Mouse (Mus musculus): ENCODE results near the gene Hoxa5.
A peak's percentile ranks its signal among the peaks of the same experiment; 100 is the strongest.

Gene Hoxa5

DNA sequence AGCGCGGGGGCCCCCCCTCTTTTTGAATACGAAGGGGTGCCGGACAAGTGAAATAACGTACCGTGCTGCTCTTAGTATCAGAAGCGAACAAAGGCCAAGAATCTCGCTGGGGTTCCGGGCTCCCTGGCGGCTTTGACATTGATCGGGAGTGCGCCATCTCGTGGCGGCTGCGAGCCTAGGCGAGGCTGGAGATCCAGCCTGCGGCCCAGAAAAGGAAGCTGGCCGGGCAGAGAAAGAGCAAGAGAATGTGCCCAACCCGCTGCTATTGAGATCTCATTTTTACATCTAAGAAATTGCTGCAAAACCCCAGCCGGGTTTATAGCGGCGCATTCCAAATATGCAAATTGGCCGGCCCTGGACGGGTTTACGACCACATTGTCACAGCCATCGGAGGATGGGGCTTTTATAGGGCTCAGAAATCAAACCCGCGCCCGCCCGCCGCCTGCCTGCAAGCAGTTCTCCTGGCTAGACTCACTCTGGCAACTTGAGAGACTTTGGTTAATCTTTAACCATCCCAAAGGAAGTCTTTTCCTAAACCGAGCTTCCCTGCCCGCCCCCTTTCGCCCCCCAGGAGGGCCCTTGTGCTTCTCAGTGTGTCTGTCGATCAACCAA, 36.1 kb upstream of the Hoxa5 start, which contains the start of gene Hoxa10:
Gene Hoxa10, minus strand, starts transcription at position 466 of the 612 bp plus-strand sequence.
- peak; percentile 35 for DNase-seq (ENCODE audit: low read depth, low spot score)

DNA sequence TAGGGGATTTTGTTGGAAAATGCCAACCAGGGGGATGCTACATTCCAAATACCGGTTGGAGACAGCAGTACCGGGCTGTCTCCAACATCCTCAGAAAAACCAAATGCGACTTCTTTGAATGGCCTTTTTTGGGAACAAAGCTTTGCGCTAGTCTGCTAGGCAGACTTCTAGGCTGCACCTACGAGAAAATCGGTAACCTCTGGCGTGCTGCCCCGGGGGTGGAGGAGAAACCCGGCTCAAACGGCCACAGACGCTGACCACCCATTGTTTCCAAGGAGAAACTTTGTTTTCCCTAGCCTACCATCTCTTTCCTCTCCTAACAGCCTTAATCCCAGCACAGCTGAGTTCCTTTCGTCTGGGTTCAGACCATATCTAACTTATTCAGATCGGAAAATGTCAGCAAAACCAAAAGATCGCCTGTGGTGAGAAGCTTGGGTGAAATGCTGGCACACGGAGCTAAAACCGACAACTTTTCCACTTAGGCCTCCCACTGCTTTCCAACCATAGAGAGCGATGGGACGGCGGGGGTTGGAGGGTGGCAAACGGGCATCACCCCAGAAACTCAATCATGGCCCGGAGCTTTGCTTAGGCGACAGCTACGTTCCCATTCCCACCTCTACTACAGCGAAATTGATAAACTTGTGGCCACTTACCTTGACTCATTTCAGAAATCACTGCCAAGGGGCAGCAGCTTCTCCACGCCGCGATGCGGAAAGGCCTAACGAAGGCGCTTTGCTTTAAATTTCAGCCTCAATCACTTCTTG, 35.4 kb upstream of the Hoxa5 start:
- no peak for DNase-seq (ENCODE audit: low read depth, low spot score)

DNA sequence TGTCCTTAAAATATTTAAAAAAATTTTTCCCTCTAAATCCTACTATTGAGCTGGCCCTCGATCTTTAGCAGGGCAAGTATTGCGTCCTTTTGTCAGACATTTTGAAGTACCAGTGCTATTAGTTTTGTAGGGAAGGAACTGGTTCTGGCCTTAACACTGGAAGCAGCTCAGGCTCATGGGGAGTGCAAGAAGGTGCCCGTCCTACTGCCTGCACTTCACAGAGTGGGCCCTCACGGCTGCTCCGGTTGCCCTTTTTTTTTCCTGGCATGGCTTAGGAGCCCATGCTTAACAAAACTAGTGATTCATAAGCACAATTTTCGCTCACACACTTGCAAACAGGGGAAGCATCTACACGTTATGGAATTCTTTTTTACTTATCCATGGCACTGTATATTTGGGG, 34.6 kb upstream of the Hoxa5 start:
- DNase-seq (ENCODE audit: low read depth, low spot score) = no peak

DNA sequence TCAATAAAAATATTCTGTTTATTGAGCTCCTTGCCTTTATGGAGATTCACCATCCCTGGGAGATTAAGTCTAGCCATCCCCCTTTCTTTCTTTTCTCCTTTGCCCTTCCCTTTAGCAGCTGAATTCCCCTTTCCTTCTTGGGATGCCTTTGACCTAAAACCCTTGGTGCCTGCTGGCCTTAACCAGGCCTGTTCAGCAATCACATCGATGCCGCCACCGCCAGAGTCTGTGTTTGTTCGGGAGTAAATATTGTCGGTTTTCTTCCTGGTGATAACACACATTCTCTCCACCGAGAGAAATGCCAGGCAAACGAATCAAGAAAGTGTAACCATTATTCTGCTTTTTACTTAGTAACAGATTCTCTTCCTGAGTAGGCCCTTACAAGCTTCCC, 33.8 kb upstream of the Hoxa5 start:
- no peak for DNase-seq (ENCODE audit: low read depth, low spot score)

DNA sequence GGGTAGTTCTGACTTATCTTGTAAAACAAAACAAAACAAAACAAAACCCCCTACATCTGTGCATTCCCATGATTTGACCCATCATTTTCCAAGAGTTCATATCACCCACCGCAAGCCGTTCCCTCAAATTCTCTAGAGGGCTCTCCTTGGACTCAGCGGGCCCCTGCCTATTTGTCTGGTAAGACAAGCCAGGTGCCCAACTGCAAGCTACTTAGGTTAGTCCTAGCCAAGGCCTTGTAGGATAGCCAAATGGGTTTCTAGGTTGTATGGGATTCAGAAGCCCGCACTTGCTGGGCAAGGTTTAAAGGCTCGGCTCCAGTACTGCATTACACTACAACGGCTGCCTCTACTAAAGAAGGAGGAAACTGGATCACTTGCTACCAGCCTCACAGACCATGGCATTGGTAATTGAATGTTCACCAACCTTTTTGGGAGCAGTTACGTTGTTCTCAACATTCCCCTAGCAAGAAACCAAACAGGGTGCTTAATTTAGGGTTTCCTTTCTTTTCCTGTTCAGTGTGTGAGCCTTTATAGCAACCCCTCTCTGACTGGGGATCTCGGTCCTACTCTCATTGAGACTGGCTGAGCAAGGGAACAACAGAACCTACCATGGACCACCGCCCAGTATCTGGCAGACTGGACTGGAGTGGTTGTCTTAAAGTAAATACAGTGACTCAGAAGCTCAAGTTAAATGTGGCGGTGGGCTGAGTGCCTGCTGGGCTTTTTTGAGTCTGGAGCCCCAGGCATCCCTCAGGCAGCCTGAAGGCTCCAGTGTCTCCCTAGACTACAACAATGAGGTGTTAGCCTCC, 33.2 kb upstream of the Hoxa5 start:
- DNase-seq (ENCODE audit: low read depth, low spot score) = no peak

DNA sequence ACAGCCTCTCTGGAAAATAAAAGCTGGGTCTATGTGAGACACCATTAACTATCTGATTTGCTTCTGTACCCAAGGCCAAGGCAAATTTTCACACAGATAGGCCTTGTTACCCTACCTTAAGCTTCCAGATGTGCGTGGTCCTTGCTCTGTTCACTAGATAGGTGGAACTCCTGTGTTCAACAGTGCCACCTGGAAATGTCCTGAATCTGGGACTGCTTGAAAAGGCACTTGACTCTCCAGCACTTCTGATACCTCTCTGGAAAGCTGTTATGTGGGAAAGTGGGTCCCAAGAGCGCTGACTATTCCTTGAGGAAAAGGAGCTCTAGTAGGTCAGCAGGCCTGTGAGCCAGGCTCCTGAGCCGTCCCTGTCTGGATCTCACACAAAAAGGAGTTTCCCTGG, 32.4 kb upstream of the Hoxa5 start:
- DNase-seq (ENCODE audit: low read depth, low spot score) = no peak

DNA sequence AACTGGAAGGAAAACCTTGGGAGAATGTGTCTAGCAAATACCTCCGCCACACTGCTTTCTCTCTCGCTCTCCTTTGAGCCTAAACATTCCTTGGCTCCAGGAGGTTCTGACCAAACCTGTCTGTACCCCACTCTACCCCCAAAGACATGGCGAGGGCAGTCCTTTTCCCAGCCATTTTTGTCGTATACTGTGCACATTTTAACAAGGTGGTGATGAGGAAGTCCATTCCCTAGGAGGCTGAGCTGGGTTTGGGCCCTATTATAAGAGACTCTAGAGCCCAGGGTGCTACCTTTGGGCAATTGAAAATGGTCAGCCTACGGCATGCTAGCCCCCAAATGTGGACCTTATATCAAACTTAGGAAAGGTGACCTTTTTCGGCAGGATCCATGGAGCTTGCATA, 31.5 kb upstream of the Hoxa5 start:
- no peak for DNase-seq (ENCODE audit: low read depth, low spot score)

DNA sequence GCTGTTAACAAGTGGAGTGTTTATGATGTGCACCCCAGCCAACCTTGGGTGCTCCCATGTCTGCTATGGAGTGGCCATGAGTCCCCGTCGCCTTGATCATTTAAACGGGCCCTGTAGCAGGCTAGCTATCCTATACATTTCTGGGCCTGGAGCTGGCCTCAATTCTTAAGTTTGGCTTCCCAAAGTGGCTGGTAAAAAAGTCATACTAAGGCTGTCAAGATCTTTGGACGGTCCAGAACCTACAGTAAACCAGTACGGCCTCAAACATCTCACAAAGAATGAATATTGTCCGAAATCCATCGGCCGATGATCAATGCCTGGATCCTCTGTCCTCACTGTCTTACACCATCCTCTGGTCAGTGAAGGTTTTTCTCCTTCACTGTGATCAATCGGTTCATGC, 30.9 kb upstream of the Hoxa5 start:
- no peak for DNase-seq (ENCODE audit: low read depth, low spot score)

DNA sequence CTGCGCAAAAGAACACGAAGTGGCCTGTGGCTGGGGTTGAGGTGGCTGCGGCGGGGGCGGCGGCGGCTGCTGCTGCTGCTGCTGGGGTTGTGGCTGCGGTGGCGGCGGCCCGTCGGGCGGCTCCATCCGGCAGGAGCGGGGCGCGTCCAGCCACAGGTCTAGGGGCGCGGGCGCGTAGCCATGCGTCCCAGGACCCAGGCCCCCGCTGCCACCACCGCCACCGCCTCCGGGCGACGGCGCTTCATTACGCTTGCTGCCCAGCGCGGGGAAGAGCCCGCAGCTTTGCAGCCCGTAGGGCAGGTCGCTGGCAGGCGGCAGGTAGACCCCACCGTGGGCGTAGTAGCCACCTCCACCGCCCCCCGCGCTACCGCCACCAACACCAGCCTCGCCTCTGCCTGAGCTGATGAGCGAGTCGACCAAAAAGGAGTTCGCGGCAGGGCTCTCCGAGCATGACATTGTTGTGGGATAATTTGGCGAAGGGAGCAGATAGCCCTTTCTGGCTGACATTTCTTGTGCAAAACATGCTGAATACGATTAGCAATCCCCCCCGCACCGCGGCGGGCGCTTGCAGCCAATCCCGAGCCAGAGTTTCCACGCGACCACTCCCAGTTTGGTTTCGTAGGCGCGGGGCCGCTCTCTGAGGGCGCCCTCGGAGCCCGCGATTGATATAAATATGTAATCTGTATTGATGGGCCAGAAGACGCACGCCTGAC, 30.2 kb upstream of the Hoxa5 start:
- no peak for DNase-seq (ENCODE audit: low read depth, low spot score)

DNA sequence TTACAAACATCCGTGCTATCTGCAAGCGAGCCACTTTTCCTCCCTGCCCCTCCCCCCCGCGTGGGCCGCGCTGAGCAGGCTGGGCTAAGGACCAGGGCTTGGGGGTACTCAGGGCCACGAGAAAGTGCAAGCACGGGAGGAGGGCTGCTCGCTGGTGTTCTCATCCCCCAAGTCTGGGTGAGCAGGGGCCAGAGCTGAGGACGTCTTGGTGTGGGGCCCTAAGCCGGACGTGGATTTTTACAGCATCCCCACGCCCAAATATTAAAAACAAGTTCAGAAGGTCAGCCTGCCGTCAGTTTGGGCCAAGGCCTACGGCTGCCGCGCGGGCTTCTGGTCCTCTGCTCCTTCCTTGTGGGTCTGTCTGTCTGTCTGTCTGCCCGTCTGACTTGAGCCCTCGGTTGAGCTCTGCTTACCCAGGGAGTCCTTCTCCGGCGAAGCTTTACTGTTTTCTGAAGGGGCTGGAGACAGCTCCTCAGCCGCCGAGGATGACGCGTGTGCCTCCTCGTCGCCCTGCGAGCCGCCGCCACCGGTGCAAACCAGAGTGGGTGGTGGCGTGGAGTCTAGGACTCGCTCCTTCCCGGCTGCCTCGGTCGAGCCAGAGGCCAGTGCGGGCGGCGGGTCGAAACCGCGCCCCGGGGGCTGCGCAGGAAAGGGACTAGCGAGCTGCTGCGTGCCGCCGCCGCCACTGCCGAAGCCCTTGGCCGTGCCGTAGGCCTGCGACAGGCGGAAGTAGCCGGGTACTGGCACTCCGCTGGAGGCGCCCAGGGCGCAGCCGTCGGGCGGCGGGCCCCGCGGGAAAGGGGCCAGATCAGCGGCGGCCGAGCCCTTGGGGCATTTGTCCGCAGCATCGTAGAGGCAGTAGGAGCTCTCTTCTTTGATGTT, 29.4 kb upstream of the Hoxa5 start:
- no peak for DNase-seq (ENCODE audit: low read depth, low spot score)

DNA sequence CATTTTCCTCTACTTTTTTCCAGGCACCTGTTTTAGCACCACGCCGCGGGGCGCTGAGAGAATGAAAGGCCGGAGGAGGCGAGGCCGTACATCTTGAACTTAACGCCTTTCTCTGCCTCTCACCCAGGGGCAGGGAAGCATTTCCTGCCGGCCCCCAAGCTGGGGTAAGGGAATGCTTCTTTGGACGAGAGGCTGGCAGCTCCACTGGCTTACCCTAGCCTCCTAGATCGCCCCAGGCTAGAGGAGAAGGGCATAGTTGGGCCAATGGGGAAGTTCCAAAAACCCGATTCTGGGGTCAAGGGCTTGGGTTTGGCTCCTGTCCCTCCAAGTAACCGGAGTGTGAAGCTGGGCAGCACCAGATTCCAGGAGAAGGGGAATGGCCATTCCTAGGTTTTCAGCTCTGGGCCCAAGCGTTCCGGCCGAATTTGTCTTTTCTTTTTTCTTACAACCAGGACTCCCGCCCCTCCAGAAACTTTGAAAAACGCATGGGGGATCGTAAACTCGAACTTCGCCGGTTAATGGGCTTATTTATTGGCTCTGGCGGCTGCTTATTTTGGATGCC, 28.7 kb upstream of the Hoxa5 start:
- no peak for DNase-seq (ENCODE audit: low read depth, low spot score)

DNA sequence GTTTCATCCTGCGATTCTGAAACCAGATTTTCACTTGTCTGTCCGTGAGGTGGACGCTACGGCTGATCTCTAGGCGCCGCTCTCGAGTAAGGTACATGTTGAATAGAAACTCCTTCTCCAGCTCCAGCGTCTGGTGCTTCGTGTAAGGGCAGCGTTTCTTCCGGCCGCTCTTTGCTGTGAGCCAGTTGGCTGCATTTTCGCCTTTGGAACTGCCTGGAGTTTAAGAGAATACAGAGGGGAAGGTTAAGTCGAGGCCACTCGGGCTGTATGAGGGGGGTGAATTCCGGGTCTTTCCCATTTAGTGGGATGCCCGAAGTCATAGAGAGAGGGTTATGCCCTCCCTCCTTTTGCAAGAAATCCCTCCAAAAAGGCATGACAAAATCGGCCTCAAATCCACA, 28.2 kb upstream of the Hoxa5 start:
- no peak for DNase-seq (ENCODE audit: low read depth, low spot score)

DNA sequence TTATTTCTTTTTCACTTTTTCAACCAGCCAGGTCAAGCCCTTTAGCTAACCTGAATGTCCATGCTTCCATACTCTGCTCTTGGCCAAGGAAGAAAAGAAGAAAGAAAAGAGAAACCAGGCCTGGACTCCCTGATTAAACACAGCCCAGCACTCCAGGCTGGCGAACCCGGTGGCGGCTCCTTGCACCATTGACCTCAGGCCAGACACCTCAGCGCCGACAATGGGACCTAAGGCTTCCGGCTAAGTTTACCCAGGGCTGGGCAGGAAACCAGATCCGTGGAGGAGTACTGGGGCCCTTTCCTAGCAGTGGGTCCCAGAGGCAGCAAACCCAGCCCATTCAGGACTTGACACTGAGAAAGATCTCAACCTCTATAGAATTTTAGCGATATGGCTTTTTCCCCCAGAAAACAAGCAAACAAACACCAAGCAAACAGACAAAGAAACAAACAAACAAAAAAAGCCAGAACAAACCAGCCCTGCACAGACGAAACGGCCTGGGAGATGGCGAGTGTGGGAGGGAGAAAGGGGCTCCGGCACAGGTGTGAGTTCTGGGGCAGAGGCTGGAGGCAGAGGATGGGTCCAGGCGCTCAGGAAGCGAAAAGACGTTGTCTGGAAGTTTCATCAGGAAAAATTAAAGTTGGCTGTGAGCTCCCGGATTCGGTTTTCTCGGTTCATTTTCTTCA, 27.6 kb upstream of the Hoxa5 start:
- no peak for DNase-seq (ENCODE audit: low read depth, low spot score)

DNA sequence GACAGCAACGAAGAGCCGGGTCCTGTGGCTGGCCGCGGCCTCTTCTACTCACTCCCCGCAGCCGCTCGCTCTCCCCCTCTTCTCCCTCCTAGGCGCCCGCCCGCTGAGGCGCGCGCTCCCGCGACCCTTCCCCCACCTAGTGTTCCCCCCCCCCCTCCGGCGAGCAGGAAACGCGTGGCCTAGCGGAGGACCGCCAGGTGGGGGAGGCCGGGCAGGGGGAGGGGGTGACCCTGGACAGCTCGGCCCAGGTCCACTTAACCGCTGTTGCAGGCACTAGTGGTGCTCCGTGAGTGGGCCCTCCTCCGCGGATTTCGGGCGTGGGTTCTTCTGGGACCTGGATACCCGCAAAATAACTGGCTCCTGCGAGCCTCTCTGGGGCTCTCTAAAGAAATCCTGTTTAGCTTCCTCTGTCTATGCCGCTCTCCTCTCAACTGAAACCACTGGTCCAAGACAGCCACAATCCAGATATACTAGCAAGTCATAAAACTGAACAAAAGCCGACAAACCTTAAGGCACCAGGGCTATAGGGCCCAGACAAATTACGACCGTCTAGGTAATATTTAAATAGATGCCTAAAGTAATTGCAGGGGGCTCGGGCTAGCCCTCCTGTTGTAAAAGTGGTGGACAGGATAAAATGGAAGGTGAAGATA, 26.3 kb upstream of the Hoxa5 start, which contains the start of gene Hoxa9:
Gene Hoxa9, minus strand, starts transcription at position 574 of the 650 bp plus-strand sequence.
- no peak for DNase-seq (ENCODE audit: low read depth, low spot score)

DNA sequence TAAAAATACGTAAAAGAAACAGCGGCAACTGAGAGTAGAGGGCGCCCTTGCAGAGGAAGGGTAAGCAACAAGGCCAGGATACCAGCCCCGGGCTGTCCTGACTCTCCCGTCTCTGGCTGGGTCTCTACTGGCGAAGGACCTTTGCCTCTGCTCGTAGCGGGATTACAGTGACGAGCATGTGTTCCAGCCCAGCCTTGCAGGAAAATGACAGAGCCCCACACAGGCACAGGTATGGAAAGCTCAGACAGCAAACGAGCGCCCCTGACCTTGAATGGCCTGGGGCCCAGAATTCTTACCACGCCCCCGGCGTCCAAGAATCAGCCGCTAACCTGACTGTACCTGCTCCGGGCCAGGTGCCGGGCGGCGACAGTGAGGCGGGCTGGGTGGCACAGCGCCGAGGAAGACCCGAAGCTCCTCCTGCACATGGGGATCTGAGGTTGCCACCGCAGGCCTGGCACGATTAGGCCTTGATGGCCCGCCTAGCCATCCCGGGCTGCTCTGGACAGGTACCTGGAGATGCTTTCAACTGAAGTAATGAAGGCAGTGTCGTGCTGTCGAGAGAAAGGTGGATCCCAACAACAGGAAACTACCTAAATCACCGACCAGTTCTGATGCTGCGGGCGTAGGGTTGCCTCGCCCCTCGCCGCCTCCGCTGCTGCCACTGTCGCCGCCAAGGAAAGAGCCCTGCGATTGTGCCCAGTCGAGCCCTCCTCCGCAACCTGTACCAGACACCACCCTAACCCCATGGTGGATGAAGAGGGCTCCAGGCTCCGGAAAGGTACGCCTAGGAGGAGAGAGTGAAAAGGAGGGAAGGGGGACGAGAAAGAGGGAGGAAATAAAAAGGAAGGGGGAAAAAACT, 25.4 kb upstream of the Hoxa5 start:
- DNase-seq (ENCODE audit: low read depth, low spot score) = no peak

DNA sequence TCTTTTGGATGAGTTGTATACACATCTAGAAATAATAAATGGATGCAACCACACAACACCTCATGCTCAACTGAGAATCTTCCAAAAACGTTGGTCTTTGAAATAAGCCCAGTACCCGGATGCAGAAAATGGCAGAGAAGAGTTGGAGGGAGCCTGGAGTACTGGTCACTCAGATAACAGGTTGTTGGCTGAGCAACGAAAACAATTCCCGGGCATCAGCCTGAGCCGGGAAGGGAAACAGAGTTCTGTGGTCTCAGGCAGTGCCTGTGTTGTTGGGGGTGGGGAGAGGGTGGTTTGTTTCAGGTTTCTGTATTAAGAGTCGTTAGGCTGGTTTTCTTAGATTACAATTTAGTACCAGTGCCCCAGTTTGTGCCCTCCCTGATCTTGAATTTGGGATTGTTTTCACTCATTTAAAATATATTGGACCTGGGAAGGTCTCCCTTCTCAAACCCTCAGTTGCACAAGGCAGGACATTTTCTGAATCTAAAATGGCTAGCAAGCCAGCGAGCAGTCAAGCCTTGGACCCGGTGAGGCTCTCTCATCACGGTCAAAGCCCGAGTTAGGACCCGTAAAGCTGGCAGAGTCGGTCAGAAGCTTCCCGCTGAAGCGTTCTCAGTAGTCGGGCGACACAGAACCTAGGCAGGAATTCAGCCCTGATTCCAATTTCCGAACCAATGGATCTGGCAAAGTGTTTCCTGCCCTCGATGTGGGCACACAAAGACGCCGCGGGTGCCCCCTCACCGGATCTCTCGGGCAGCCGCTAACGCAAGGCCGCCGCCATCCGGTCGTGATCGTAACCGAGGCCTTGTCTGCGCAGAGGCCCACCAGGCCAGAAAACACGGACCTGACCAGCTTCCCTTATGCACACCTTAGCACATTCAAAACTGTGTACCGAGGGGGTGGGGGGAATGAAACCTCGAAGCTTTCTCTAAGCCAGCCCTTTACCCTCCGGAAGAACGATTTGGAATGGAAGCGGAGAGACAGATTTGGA, 24.4 kb upstream of the Hoxa5 start:
- no peak for DNase-seq (ENCODE audit: low read depth, low spot score)

DNA sequence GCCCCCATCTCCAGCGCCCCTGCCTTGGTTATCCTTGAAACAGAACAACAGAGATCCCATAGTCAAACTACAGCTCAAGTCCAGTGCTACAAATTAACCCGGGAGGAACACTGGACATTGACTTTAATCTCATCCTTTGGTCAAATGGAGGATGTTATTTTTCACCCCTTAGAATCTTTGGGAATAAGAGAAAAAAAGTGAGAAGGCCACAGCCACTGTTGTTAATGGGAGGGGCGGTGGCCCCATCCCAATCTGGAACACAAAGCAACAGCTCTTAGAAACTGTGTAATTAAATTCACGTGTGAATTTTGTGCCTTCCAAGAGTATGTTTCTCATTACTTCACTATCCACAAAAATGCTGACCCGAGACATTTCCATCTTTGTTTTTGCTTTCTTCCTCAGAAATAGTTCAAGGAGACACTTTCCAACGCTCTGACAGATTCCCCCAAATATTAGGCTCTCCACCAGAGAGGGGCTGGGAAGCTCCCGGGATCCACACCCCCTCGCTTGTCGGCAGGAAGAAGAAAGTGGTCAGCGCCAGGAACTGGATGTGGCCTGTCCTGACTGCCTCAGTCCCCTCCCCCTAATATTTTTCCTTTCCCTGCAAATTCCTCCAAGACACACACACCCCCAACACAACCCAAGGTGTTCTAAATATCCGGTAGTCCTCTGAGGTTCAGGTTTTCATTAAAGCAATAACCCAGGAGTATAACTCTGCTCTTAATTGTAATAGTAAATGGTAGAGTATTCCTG, 23.3 kb upstream of the Hoxa5 start:
- no peak for DNase-seq (ENCODE audit: low read depth, low spot score)
